Mouse (Mus musculus) kidney, postnatal 25 days (tissue): ENCODE data around the gene Cutal.
"Not testable (repeated sequence)": the region's sequence is repeated elsewhere in the genome, so short reads cannot be mapped to it uniquely, and the experiment has no call there.

Experiments
- DNase-seq, 2 experiments: peaks; one replicate each; pipeline ENCODE4 v3.0.0; 2021; ENCODE audit warnings: mixed read lengths in 2 of 2

The Cutal gene

GRCm38 (mm10) chr2:34874271-34874670 lies at the start of gene Cutal:
Gene Cutal (plus strand): TSS chr2:34874396.
- peak; percentile 79 to 92 for DNase-seq

DNA sequence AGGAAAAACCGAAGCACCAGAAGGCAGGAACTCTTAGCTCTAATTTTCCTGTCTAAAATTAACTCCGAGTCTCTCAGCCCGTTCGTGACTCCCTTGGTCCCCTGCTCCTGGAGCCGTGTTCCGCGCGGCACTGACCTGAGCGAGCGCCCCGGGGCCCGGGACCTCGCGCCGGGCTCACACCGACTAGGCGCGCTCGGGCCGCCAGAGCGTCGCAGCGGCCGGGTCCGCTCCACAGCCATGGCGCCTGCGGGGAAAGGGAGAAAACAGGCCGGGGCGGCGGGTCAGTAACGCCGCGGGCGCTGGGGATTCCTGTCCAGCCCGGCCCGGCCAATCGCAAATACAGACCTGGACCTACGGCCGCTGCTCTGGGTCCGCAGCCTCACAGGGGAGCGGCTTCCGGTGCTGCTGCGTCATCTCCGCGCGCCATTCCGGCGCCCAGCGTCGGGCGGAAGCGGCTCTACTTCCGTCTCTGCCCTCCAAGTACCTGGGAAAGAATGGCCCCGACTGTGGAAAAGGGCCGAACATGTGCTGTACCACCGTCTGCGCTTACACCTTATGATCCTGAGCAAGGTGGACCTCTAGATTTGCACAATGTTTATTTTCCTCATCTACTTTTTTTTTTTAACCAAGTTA lies 48.3 kb upstream of the Cutal start, which contains the start of gene Fbxw2:
Gene Fbxw2, minus strand, starts transcription at position 485 of the 633 bp plus-strand sequence.
- DNase-seq, result peak; percentile 92 to 97

GRCm38 (mm10) chr2:34826460-34827231 lies 47.5 kb upstream of the Cutal start:
- no peak for DNase-seq

GRCm38 (mm10) chr2:34827591-34827990 lies 46.6 kb upstream of the Cutal start:
- no peak for DNase-seq

GRCm38 (mm10) chr2:34828026-34828425 lies 46.2 kb upstream of the Cutal start:
- DNase-seq, result no peak

DNA sequence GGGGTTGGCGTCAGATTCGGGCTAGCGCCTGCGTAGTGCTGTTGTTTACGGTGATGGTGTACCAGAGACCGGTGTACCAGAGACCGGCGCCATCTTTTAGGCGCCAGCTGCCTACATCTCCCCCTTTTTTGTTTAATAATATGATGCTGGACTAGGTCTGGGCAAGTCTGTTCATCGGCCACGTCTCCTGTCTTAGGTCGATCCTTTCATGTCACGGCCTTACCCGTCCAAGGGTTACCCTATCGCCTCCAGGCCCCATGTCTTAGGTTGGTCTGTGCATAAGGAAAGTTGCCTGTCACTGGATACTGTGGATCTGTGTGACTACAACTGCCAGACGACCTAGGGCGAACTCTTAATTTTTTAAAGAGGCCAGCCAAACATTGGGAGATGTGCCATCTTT lies 44.1 kb upstream of the Cutal start:
- not testable (repeated sequence) for DNase-seq

DNA sequence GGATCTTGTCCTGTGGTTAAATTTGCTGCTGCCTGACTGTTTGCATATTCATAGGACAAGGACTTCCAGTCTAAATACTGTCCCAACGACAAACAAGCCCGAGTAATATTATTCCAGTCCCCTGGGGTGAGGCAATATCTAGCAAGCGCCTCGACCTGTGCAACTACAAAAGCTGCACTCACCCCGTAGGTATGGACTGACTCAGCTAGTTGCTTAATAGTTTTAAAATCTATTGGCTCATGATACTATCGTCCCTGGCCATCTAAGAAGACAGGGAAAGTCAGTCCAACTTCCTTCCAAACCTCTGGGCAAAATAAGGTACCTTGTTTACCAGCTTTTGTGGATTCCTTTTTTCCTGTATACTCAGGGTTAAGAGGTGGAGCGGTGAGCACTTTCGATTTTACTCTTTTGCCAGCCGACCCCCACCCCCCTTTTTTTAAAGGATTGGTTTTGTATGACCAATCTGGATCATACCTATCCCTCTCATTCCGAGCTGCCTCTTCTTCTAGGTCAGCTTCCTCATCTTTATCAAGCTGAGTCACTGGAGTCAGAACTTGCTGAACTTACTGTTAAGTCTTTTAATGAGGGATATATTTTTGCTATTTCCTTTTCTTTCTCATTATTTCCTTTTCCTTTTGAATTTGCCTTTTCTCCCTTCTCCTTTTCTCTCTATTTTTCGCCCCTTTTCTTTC lies 41.3 kb upstream of the Cutal start, which contains the start of gene Gm34653:
Gene Gm34653, plus strand, starts transcription at position 242 of the 692 bp plus-strand sequence.
- DNase-seq, result not testable (repeated sequence)

DNA sequence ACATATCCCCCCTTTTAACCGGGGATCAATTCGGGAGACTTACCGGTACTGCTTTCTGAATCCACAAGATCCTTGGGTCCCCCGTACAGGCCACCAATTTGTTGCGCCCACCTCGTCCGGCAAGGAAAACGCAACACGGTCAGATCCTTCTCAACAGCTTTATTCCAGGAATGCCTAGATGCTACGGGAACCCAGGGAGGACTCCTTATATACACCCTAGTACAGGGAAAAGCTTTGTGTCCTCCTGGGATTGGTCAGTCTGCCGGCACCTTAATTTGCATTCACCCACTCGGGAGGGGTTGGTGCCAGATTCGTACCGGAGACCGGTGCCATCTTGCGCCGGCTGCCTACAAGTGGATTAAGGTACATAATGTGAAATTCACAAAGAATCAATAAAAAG lies 40.6 kb upstream of the Cutal start:
- no peak for DNase-seq

DNA sequence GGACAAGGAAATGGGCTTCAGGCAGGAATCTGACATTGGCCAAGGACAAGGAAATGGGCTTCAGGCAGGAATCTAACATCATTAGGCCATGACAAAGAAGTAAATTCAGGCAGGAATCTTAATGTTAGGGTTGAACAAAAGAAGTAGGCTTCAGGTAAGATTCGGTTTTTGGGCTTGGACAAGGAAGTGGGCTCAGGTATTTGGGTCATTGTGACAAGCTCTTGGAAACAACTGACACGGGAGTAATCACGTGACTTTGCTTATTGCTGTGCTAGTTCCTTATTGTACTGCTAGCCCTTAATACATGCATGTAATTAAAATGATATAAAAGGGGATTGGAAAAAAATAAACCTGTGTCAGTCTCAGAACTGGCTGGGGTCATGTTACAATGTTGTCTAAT lies 38.5 kb upstream of the Cutal start:
- DNase-seq, result no peak

GRCm38 (mm10) chr2:34840143-34840542 lies 34.1 kb upstream of the Cutal start:
- not testable (repeated sequence) for DNase-seq

GRCm38 (mm10) chr2:34841706-34842105 lies 32.5 kb upstream of the Cutal start:
- no peak for DNase-seq

DNA sequence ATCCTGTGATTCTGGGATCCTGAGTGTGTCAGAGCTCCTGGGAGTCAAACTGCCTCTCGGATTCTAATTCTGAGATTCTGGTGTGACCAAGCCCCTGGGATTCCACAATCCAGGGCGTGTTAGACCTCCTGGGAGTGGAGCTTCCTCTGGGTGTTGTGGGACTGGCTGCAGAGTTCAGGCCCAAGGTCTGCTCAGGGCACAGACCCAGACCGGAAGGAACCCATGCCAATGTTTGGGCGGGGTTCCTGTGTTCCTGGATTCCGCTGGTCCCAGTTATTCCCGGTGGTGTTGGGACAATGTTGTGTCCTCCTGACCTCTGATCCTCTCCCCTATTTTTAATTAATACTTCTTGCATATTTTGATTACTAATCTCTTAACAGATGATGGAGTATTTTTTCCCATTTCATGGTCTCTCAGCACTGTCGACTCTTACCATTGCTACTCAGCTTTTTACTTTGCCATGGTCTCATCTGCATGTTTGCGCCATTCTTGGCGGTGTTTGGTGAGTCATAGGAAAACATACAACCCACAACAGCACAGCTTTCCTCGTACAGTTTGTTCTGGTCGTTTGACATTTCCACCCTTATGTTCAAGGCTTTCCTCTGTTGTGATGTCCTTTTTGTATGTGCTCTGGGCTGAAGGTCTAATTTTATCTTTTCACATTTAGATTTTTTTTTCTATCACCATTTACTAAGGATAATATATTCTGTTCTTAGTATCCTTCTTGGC lies 30.8 kb upstream of the Cutal start:
- peak; percentile 70 to 87 for DNase-seq

DNA sequence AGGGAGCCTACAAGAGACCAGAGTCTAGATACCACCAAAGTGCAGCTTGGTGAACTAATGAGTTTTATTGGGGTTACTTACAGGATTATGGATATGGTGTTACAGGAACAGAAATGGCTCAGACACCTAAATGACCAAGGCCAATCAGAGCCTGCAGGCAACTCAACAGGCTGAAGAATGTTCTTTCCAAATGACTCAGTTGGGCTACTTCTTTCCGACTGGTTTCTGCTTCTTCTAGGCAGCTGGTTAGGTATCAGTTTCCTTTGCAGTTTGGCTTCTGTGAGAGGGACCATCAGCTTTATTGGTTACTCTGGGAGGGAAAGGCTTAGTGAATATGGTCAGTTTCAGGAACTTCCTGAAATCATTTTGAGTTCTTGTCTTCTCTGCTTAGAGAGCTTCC lies 26.5 kb upstream of the Cutal start:
- DNase-seq, result no peak

GRCm38 (mm10) chr2:34855265-34855664 lies 18.9 kb upstream of the Cutal start:
- DNase-seq, result no peak

DNA sequence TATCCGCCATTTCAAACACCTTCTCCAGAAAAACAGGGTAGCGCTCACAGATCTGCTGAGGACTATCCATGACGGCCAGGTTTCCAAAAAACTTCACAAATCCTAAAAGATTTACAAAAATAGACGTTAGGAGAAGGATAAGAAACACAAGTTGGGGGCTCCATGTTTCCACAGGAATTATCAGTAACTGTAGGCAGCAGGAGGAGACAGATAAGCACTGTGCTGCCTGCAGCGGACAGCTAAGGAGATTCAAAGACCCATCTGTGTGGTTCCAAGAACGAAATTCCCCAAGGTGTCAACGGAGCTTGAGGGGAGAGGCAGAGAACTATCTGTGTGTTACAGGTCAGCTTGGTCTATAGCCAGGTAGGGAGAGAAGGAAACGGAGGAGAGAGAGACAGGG lies 16.5 kb upstream of the Cutal start:
- DNase-seq, result no peak

DNA sequence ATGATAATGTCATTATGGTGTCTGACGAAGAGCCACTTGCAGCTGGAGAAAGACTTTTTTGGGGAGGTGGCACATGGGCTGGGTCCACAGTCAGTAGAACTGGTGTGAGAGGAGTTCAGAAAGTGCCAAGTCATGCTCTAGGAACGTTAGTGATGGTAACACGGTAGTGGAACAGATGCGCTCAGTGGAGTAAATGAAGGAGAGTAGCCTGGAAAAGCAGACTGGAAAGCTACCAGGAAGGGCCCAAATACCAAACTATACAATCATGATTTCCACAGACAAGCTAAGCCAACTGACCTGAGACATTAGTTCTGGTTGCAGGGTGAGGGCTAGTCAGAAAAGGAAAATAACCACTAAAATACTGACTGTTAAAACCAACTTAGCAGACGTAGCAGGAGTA lies 4.5 kb upstream of the Cutal start:
- DNase-seq, result no peak

DNA sequence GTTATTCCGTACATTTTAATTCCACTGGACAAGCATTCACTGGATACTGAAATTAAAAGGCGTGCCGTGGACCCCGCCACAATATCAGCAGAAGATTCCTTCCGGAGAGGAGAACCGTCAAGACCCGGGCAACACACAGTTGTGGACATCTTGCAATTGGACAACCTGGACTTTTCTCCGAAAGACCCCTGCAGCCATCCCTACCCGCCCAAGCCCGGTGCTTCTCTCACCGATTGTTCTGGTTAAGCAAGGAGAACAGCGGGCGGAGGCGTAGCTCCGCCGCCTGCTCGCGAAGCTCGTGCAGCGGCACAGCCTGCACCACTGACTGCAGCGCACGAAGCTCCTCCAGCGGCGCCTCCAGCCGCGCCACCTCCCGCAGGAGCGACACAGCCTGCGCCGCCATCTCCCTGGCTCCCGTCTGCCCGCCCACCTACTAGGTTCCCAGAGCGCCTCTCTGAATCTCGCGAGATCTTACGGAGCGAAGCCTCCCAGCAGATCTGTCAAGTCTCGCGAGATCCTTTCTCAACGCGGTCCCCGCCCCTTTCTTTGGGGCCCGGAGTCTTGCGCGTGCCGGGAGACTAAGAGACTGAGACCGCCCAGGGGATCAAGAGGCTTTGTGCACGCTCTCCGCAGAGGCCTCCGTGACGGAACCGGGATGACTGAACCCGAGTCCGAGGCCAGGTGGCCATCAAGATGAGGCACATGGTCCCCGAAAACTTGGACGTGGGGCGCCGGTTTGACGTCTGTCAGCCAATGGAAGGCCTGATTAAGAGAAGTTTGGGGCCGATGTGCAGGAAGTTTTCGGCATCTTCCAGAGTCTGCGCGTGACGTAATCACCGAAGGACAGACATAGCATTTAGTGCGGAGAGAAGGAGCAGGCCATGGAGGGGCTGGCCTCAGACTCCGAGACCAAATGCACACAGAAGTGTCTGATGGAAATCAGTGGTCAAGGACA lies 3.4 kb upstream of the Cutal start:
- peak; percentile 96 to 97 for DNase-seq

DNA sequence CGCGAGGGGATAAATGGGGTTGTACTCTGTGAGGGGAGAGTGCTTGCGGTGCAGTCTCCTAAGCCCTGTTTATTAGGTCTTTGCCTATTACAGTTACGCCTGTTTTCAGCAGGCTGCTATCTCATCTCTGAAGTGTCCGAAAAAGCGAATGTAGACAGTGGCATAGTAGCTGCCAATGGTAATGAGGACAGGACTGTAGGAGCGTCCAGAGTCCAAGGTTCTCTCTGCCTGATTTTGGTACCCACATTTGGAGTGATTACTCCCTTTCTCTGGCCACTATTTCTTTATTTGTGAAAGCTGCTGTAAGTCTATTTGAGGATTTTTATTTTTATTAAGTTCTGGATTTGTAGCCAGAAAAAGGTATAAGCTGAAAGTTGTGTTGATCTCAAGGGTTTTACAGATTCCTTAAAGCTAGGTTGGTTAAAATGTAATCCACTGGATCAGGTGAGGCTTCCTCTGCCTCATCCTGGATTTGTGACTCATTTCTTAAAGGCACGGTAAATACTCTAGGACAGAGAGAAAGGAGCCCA lies 685 bp downstream of the Cutal start, which contains the start of gene Psmd5:
Gene Psmd5, minus strand, starts transcription at position 153 of the 530 bp plus-strand sequence.
- DNase-seq, result peak; percentile 41 to 47

DNA sequence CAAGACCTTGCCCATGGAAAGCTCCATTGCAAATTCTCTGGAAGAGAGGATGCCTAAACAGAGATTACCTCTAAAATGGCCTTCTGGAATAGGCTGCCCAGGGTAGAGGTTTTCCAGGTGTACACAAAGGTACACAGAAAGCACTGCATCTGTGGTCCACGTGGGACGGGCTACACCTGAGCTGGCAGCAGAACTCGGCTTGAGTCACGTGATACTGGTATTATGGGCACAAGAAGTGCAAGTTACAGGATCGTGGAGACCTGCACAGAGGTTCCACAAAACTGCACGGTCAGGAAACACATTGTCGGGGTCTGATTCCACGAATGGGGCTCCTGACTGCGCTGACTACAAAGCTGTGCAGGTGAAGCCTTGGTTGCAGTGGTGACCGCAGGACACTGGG lies 5.9 kb downstream of the Cutal start:
- DNase-seq, result peak; percentile 49 to 81

GRCm38 (mm10) chr2:34882757-34883156 lies 8.6 kb downstream of the Cutal start:
- no peak for DNase-seq

DNA sequence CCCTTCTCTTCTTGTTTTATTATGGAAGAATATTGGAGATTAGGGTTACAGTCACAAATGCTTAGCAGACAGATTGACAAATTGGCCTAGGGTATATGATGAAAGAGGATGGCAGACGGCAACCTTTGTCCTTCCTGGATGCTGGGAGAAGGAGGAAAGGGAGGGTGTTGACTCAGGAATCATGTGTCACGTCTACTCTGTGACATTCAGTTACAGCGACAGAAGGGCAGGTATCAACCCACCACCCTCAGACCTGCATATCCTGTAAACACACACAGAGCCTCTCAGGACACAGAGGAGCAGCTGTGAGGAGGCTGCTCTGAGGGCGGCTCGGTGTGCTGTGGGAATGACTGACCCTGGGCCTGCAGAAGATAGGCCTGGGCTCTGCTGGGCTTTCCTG lies 9.0 kb downstream of the Cutal start:
- DNase-seq, result no peak
